Mouse (Mus musculus) lung, embryonic 14.5 days (tissue): ENCODE measurements around the gene Arl5c. TPM values are rescaled to one million over a fixed set of nuclear protein-coding genes. Genes with fewer than 3 reads are reported as not detected.

ENCODE experiments used
- ATAC-seq: fragments of 200-750 bp; cut with Nextera tagmentation; 2 replicates; pipeline ENCODE4 v1.8.0; 2017; ENCODE audit warnings: mild to moderate bottlenecking, moderate TSS enrichment, moderate library complexity; ENCODE audit not compliant: insufficient read depth
- DNase-seq: peaks from one replicate; pipeline ENCODE4 v3.0.0-alpha.2; 2015
- H3K27ac ChIP-seq: fragments of 300-500 bp; sonication (generic); 2 replicates; pipeline ENCODE4 v1.5.1; 2014; ENCODE audit warnings: low read depth, mild to moderate bottlenecking, moderate library complexity
- H3K27me3 ChIP-seq: fragments of 300-500 bp; sonication (generic); 2 replicates; pipeline ENCODE4 v1.6.1; 2014; ENCODE audit warnings: low read length, control low read depth; ENCODE audit not compliant: insufficient read depth
- H3K36me3 ChIP-seq: fragments of 300-500 bp; sonication (generic); 2 replicates; pipeline ENCODE4 v1.6.1; 2014; ENCODE audit warnings: control low read depth; ENCODE audit not compliant: insufficient read depth
- H3K4me1 ChIP-seq: fragments of 300-500 bp; sonication (generic); 2 replicates; pipeline ENCODE4 v1.6.1; 2014; ENCODE audit warnings: antibody characterized with exemption, control low read depth; ENCODE audit not compliant: insufficient read depth
- H3K4me2 ChIP-seq: fragments of 300-500 bp; sonication (generic); 2 replicates; pipeline ENCODE4 v1.6.1; 2014; ENCODE audit warnings: mild to moderate bottlenecking
- H3K4me3 ChIP-seq: fragments of 300-500 bp; sonication (generic); 2 replicates; pipeline ENCODE4 v1.5.1; 2014; ENCODE audit warnings: low read depth, low read length
- H3K9ac ChIP-seq: fragments of 300-500 bp; sonication (generic); 2 replicates; pipeline ENCODE4 v1.6.1; 2014
- H3K9me3 ChIP-seq: fragments of 300-500 bp; sonication (generic); 2 replicates; pipeline ENCODE4 v1.6.1; 2016; ENCODE audit warnings: low read depth, low read length, control low read depth
- CTCF ChIP-seq: IDR thresholded peaks from 2 replicates; pipeline ENCODE4 v1.5.1; 2016; ENCODE audit warnings: antibody characterized with exemption, low read depth
- WGBS: fragments of 180-500 bp; shearing (Covaris S2); extraction: QIAGEN DNeasy Blood & Tissue Kit; methylation state at CpG from one replicate; pipeline ENCODE4 v1.1.7; 2014; 5-methylcytosine and 5-hydroxymethylcytosine counted together
- polyA plus RNA-seq: library from polyadenylated mRNA; unstranded; fragments of >200 nt; fragmentation: Nextera tagmentation; extraction: Ambion mirVana; gene quantifications from 2 replicates; pipeline ENCODE4 v1.2.1, GENCODE M21; 2014

Gene Arl5c
- polyA plus RNA-seq, result 11.4 and 11.5 TPM in 2 replicates

GRCm38 (mm10) chr11:97995564-97996288, at the start of gene Arl5c:
Gene Arl5c, minus strand, starts transcription at chr11:97996181.
- H3K9me3 ChIP-seq, result no peaks in the 10 kb centered on the region
- peak within 1 kb of the TSS; percentile 95 for H3K4me2 ChIP-seq
- DNase-seq, result peak; percentile 78
- H3K27ac ChIP-seq, result peak within 1 kb of the TSS; percentile 42; the same call in 1 of the 2 replicates
- TF ChIP-seq CTCF, result peak; percentile 60
- peaks cover 1% of the 10 kb centered on the region; the same call in 1 of the 2 replicates for H3K27me3 ChIP-seq
- H3K9ac ChIP-seq, result peak within 1 kb of the TSS; percentile 49
- 0 out of 2 replicates have a peak, but pooled peaks cover 9% of the 10 kb centered on the region for H3K4me1 ChIP-seq
- WGBS, result 1% methylated on average over 26 of the region's 26 CpGs
- peak within 1 kb of the TSS; percentile 51 for H3K4me3 ChIP-seq
- H3K36me3 ChIP-seq, result no peaks in the 10 kb centered on the region
- peak; percentile 73; the same call in 1 of the 2 replicates for ATAC-seq

- peaks cover 8% of the 10 kb centered on the region; the same call in 1 of the 2 replicates for H3K27me3 ChIP-seq
- no peaks in the 10 kb centered on the region for H3K36me3 ChIP-seq
- DNase-seq (no peak), ATAC-seq (no peak)
- no peak overlapping the region for H3K4me2 ChIP-seq
- WGBS, result 62% methylated on average over 4 of the region's 4 CpGs
- TF ChIP-seq CTCF, result no peak
- H3K4me3 ChIP-seq, result no peak overlapping the region
- no peaks in the 10 kb centered on the region for H3K9me3 ChIP-seq
- H3K4me1 ChIP-seq, result no peaks in the 10 kb centered on the region
- no peak overlapping the region for H3K9ac ChIP-seq
- H3K27ac ChIP-seq, result no peak overlapping the region
These were observed 49.6 kb upstream of the Arl5c start for GRCm38 (mm10) chr11:98045596-98045995.

- peak; percentile 58 for DNase-seq
- H3K27me3 ChIP-seq, result no peaks in the 10 kb centered on the region
- no peaks in the 10 kb centered on the region for H3K4me1 ChIP-seq
- TF ChIP-seq CTCF, result no peak
- WGBS, result 35% methylated on average over 5 of the region's 5 CpGs
- H3K9ac ChIP-seq, result no peak overlapping the region
- no peaks in the 10 kb centered on the region for H3K36me3 ChIP-seq
- H3K9me3 ChIP-seq, result no peaks in the 10 kb centered on the region
- H3K4me2 ChIP-seq, result peak overlapping the region; percentile 20; the same call in 1 of the 2 replicates
- H3K4me3 ChIP-seq, result no peak overlapping the region
- no peak overlapping the region for H3K27ac ChIP-seq
- ATAC-seq, result no peak
These were observed 48.1 kb upstream of the Arl5c start for GRCm38 (mm10) chr11:98044074-98044473.

- Histone ChIP-seq H3K27ac (no peak overlapping the region), H3K4me2 (no peak overlapping the region), H3K27me3 (no peaks in the 10 kb centered on the region), H3K36me3 (no peaks in the 10 kb centered on the region), H3K9ac (no peak overlapping the region), H3K4me3 (no peak overlapping the region), H3K9me3 (no peaks in the 10 kb centered on the region), H3K4me1 (no peaks in the 10 kb centered on the region)
- ATAC-seq (no peak), DNase-seq (no peak)
- no peak for TF ChIP-seq CTCF
- 66% methylated on average over 6 of the region's 6 CpGs for WGBS
These were observed 46.8 kb upstream of the Arl5c start for GRCm38 (mm10) chr11:98042741-98043140.

- H3K4me2 ChIP-seq, result no peak overlapping the region
- H3K27me3 ChIP-seq, result peaks cover 9% of the 10 kb centered on the region; the same call in 1 of the 2 replicates
- H3K9me3 ChIP-seq, result no peaks in the 10 kb centered on the region
- WGBS, result 57% methylated on average over 8 of the region's 8 CpGs
- no peak overlapping the region for H3K4me3 ChIP-seq
- no peaks in the 10 kb centered on the region for H3K36me3 ChIP-seq
- H3K27ac ChIP-seq, result no peak overlapping the region
- no peak for TF ChIP-seq CTCF
- H3K4me1 ChIP-seq, result 0 out of 2 replicates have a peak, but pooled peaks cover under 1% of the 10 kb centered on the region
- H3K9ac ChIP-seq, result no peak overlapping the region
- ATAC-seq (no peak), DNase-seq (no peak)
These were observed 45.0 kb upstream of the Arl5c start for GRCm38 (mm10) chr11:98040975-98041374.

GRCm38 (mm10) chr11:98037871-98038270, 41.9 kb upstream of the Arl5c start:
- Histone ChIP-seq H3K4me3 (no peak overlapping the region), H3K27me3 (peaks cover 20% of the 10 kb centered on the region), H3K9ac (no peak overlapping the region), H3K4me2 (no peak overlapping the region), H3K4me1 (0 out of 2 replicates have a peak, but pooled peaks cover 3% of the 10 kb centered on the region), H3K9me3 (no peaks in the 10 kb centered on the region), H3K27ac (no peak overlapping the region), H3K36me3 (no peaks in the 10 kb centered on the region)
- ATAC-seq (no peak), DNase-seq (no peak)
- TF ChIP-seq CTCF, result no peak
- 59% methylated on average over 14 of the region's 14 CpGs for WGBS

GRCm38 (mm10) chr11:98035977-98036377, 40.0 kb upstream of the Arl5c start:
- Histone ChIP-seq H3K4me3 (peak overlapping the region; percentile 26), H3K9me3 (no peaks in the 10 kb centered on the region), H3K36me3 (peaks cover 4% of the 10 kb centered on the region), H3K27me3 (peaks cover 20% of the 10 kb centered on the region), H3K9ac (0 out of 2 replicates have a peak overlapping the region, but pooled peaks have one; percentile 9), H3K27ac (no peak overlapping the region), H3K4me1 (0 out of 2 replicates have a peak, but pooled peaks cover 3% of the 10 kb centered on the region), H3K4me2 (peak overlapping the region; percentile 64)
- peak; percentile 23 for TF ChIP-seq CTCF
- ATAC-seq (peak; percentile 19; the same call in 1 of the 2 replicates), DNase-seq (peak; percentile 67)
- under 1% methylated on average over 27 of the region's 27 CpGs for WGBS
